Mouse (Mus musculus): Measurements from ENCODE around the gene Kat5. TPM values are rescaled to one million over a fixed set of nuclear protein-coding genes. Genes with fewer than 3 reads are reported as not detected.
A peak's percentile ranks its signal among the peaks of the same experiment; 100 is the strongest.

The Kat5 gene
- polyA plus RNA-seq, 1 experiment: 87.3 TPM

- WGBS: 8% methylated on average over 26 of the region's 26 CpGs
- peak; percentile 16; the same call in 1 of the 2 replicates for TF ChIP-seq CTCF (IDR thresholded peaks at IDR 0.05; ENCODE audit: control insufficient read depth, insufficient read depth, low read length)
- peak; percentile 50; the same call in 1 of the 2 replicates for TF ChIP-seq POLR2A (IDR thresholded peaks at IDR 0.05; ENCODE audit: borderline replicate concordance, control insufficient read depth, low read depth, low read length)
- H3K4me1 ChIP-seq (ENCODE audit: control insufficient read depth, insufficient read depth, low read length): peaks cover 1% of the 10 kb centered on the region; the same call in 1 of the 2 replicates
- H3K4me3 ChIP-seq (replicated peaks; ENCODE audit: control insufficient read depth, low read depth, low read length): peak overlapping the region; percentile 2
- H3K27ac ChIP-seq (ENCODE audit: control insufficient read depth, insufficient read depth, low read depth, low read length, poor library complexity): peak overlapping the region; percentile 54
Observed at GRCm38 (mm10) chr19:5648401-5649297, 38.6 kb upstream of the Kat5 start.

DNA sequence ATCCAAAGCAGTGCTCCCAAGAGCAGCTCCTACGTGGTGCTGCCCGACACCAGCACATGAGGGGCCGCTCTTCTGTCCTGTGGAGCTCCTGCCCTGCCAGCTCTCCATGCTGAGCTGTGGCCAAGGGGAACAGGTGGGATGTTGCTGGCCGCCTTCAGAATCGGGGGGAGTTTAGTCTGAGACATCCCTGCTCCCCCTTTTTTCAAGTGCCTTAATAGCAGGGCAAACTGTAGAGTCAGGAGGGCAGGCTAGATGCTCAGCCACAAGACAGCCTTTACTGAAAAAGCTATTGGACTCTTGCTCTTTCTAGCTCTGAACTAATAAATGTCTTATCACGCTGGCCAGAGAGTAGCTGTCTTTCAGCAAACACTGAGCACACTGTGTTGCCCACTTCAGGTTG, 37.8 kb upstream of the Kat5 start:
- Histone ChIP-seq H3K4me1 (ENCODE audit: control insufficient read depth, insufficient read depth, low read length) (peaks cover 1% of the 10 kb centered on the region; the same call in 1 of the 2 replicates), H3K4me3 (replicated peaks; ENCODE audit: control insufficient read depth, low read depth, low read length) (no peak overlapping the region), H3K27ac (ENCODE audit: control insufficient read depth, insufficient read depth, low read depth, low read length, poor library complexity) (no peak overlapping the region)
- TF ChIP-seq CTCF (IDR thresholded peaks at IDR 0.05; ENCODE audit: control insufficient read depth, insufficient read depth, low read length) (no peak), POLR2A (IDR thresholded peaks at IDR 0.05; ENCODE audit: borderline replicate concordance, control insufficient read depth, low read depth, low read length) (no peak)
- 94% methylated on average over 6 of the region's 6 CpGs for WGBS

GRCm38 (mm10) chr19:5646731-5647330, 36.8 kb upstream of the Kat5 start:
- no peak for TF ChIP-seq POLR2A (IDR thresholded peaks at IDR 0.05; ENCODE audit: borderline replicate concordance, control insufficient read depth, low read depth, low read length)
- TF ChIP-seq CTCF (IDR thresholded peaks at IDR 0.05; ENCODE audit: control insufficient read depth, insufficient read depth, low read length): no peak

GRCm38 (mm10) chr19:5645280-5645679, 35.2 kb upstream of the Kat5 start:
- Histone ChIP-seq H3K4me3 (replicated peaks; ENCODE audit: control insufficient read depth, low read depth, low read length) (no peak overlapping the region), H3K27ac (ENCODE audit: control insufficient read depth, insufficient read depth, low read depth, low read length, poor library complexity) (no peak overlapping the region), H3K4me1 (ENCODE audit: control insufficient read depth, insufficient read depth, low read length) (peaks cover 1% of the 10 kb centered on the region; the same call in 1 of the 2 replicates)
- TF ChIP-seq POLR2A (IDR thresholded peaks at IDR 0.05; ENCODE audit: borderline replicate concordance, control insufficient read depth, low read depth, low read length) (no peak), CTCF (IDR thresholded peaks at IDR 0.05; ENCODE audit: control insufficient read depth, insufficient read depth, low read length) (no peak)
- 91% methylated on average over 9 of the region's 9 CpGs for WGBS

More at GRCm38 (mm10) chr19:5646731-5647330, 36.8 kb upstream of the Kat5 start:
- H3K27ac ChIP-seq (ENCODE audit: control insufficient read depth, insufficient read depth, low read depth, low read length, poor library complexity): no peak overlapping the region
- WGBS: 87% methylated on average over 8 of the region's 8 CpGs
- H3K4me3 ChIP-seq (replicated peaks; ENCODE audit: control insufficient read depth, low read depth, low read length): no peak overlapping the region
- peaks cover 1% of the 10 kb centered on the region; the same call in 1 of the 2 replicates for H3K4me1 ChIP-seq (ENCODE audit: control insufficient read depth, insufficient read depth, low read length)

DNA sequence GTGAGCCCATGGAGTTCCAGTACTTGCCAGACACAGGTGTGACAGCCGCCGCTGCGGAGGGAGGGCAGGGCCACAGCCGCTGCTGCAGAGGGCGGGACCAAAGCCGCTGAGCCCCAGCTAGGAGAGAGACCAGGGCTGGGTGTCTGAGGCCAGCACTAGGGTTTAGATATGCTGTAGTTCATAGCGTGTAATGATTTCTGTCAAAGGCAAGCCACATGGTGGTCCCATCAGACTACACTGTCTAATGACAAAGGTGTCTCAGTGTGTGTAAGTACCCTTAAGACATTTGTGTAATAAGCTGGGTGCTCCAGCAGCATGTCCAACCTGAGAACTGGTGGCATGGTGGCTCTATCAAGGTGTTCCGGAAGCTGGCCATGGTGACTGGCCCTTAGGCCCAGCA, 31.6 kb upstream of the Kat5 start:
- 93% methylated on average over 8 of the region's 8 CpGs for WGBS
- Histone ChIP-seq H3K27ac (ENCODE audit: control insufficient read depth, insufficient read depth, low read depth, low read length, poor library complexity) (no peak overlapping the region), H3K4me1 (ENCODE audit: control insufficient read depth, insufficient read depth, low read length) (no peaks in the 10 kb centered on the region; the same call in none of the 2 replicates), H3K4me3 (replicated peaks; ENCODE audit: control insufficient read depth, low read depth, low read length) (no peak overlapping the region)
- TF ChIP-seq POLR2A (IDR thresholded peaks at IDR 0.05; ENCODE audit: borderline replicate concordance, control insufficient read depth, low read depth, low read length): no peak
- TF ChIP-seq CTCF (IDR thresholded peaks at IDR 0.05; ENCODE audit: control insufficient read depth, insufficient read depth, low read length): no peak

- Histone ChIP-seq H3K27ac (ENCODE audit: control insufficient read depth, insufficient read depth, low read depth, low read length, poor library complexity) (no peak overlapping the region), H3K4me1 (ENCODE audit: control insufficient read depth, insufficient read depth, low read length) (no peaks in the 10 kb centered on the region; the same call in none of the 2 replicates), H3K4me3 (replicated peaks; ENCODE audit: control insufficient read depth, low read depth, low read length) (no peak overlapping the region)
- TF ChIP-seq POLR2A (IDR thresholded peaks at IDR 0.05; ENCODE audit: borderline replicate concordance, control insufficient read depth, low read depth, low read length): no peak
- TF ChIP-seq CTCF (IDR thresholded peaks at IDR 0.05; ENCODE audit: control insufficient read depth, insufficient read depth, low read length): no peak
- WGBS: 92% methylated on average over 17 of the region's 17 CpGs
Observed at GRCm38 (mm10) chr19:5641021-5641420, 31.0 kb upstream of the Kat5 start.

- 93% methylated on average over 9 of the region's 9 CpGs for WGBS
- no peak overlapping the region for H3K4me3 ChIP-seq (replicated peaks; ENCODE audit: control insufficient read depth, low read depth, low read length)
- no peak for TF ChIP-seq CTCF (IDR thresholded peaks at IDR 0.05; ENCODE audit: control insufficient read depth, insufficient read depth, low read length)
- TF ChIP-seq POLR2A (IDR thresholded peaks at IDR 0.05; ENCODE audit: borderline replicate concordance, control insufficient read depth, low read depth, low read length): no peak
- H3K27ac ChIP-seq (ENCODE audit: control insufficient read depth, insufficient read depth, low read depth, low read length, poor library complexity): no peak overlapping the region
- H3K4me1 ChIP-seq (ENCODE audit: control insufficient read depth, insufficient read depth, low read length): no peaks in the 10 kb centered on the region; the same call in none of the 2 replicates
Observed at GRCm38 (mm10) chr19:5640339-5640738, 30.3 kb upstream of the Kat5 start.

DNA sequence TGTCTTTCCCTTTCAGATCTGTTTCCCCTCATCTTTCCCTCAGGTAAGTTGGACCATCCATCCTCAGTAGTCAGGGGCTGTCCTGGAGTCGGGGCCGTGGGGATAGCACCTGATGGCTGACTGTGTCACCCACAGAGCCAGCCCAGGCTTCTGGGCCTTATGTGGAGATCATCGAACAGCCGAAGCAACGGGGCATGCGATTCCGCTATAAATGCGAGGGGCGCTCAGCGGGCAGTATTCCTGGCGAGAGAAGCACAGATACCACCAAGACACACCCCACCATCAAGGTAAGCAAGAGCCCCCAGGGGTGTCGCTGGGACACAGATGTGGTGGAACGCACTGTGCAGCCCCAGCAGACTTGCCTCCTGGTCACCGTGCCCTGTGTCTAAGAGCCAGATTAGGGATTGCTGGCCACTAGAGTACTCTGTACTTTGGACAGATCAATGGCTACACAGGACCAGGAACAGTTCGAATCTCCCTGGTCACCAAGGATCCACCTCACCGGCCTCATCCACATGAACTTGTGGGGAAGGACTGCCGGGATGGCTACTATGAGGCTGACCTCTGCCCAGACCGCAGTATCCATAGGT, 28.5 kb upstream of the Kat5 start:
- no peak overlapping the region for H3K27ac ChIP-seq (ENCODE audit: control insufficient read depth, insufficient read depth, low read depth, low read length, poor library complexity)
- 91% methylated on average over 18 of the region's 18 CpGs for WGBS
- H3K4me1 ChIP-seq (ENCODE audit: control insufficient read depth, insufficient read depth, low read length): no peaks in the 10 kb centered on the region; the same call in none of the 2 replicates
- H3K4me3 ChIP-seq (replicated peaks; ENCODE audit: control insufficient read depth, low read depth, low read length): peak overlapping the region; percentile 89
- no peak for TF ChIP-seq CTCF (IDR thresholded peaks at IDR 0.05; ENCODE audit: control insufficient read depth, insufficient read depth, low read length)
- TF ChIP-seq POLR2A (IDR thresholded peaks at IDR 0.05; ENCODE audit: borderline replicate concordance, control insufficient read depth, low read depth, low read length): no peak
